Mouse (Mus musculus) liver, postnatal 0 days (tissue): ENCODE data around the gene Tln2.

Experiments
- CTCF ChIP-seq: sonication (generic); IDR thresholded peaks from 2 replicates; pipeline ENCODE4 v1.5.1; 2016; ENCODE audit warnings: antibody characterized with exemption, low read depth
- EP300 ChIP-seq: IDR thresholded peaks from 2 replicates; pipeline ENCODE4 v1.6.1; 2016; ENCODE audit warnings: antibody characterized with exemption, low read depth, mild to moderate bottlenecking

- TF ChIP-seq EP300 = no peak
- TF ChIP-seq CTCF = no peak
Measured at GRCm38 (mm10) chr9:67170759-67171158, 388.7 kb downstream of the Tln2 start.
